Mouse (Mus musculus) embryo, embryonic 11 days (tissue): ENCODE measurements at regions not wholly inside any gene's neighbourhood (a gene's known extent, or its start where the extent isn't known, plus 50 kb on each side); places are given as distances from the start of the nearest gene placed in this dataset.

Experiments used
- DNase-seq: peaks from one replicate; pipeline ENCODE4 v3.0.0-alpha.2; 2015

DNA sequence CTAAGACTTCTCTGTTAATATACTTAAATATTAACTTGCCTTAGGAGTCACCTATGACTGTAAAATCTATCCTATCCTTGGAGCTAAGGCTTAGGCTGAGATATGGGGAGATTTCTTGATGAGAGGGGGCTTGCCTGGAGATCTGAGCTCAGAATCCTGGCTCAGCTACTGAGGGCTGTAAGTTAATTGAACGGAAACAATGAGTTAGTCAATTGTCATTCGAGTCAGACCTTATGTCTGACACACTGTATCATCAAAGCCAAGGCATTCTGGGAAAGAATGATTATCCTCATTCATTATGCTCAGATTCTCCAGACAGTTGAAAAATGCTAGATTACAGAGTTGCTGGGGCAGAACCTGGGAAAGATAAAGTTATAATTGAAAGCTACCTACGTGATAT is 118.5 kb downstream of the Zfp395 start:
- DNase-seq = no peak

DNA sequence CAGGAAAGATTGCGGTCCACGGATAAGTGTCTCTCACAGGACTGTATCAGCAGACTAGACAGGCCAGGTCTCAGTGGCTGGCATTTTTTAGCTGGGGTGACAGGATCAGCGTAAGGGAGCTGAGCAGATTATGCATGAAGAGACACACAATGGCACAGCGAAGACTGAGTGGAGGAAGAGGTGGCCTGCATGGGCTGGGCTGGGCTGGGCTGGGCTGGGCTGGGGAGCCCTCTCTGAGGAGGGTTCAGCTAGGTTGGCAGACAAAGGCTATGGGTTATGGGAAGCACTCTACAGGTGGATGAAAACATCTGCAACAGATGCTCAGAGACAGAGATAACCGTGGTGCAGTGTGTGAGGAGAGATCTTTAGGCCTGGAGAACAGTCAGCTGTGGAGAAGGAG is 121.6 kb downstream of the Zfp395 start:
- no peak for DNase-seq

DNA sequence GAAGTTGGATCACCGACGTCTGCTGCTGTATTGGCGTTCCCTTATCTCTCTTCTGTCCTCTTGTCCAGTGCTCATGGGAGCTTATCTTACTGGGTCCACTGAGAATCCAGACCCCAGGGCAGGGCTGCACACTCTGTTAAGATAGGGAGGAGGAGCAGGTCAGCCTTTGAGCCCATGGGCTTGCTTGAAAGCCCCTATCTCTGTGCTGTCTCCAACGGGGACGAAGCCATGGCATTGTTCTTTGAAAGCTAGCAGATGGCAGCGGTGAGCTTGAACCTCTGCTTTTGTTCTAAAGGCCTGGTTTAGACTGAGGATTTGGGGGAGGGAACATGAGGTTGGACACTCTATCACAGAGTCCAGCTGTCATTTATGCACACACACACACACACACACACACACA is 122.2 kb downstream of the Zfp395 start:
- peak; percentile 32 for DNase-seq
